ENCODE assay signal across 28 mouse cellular contexts in genomic region chr10:25224371-25224770, GRCm38 (mm10).
DNase-seq lines count a peak whose midpoint lies in the region; ATAC-seq lines count a peak whose summit lies in the region.
"Had no signal": no experiment of that assay in that cellular context is flagged by ENCODE, and none has a peak within 500 bp of the region (broad histone marks: within the 10 kb centered on the region; RNA-seq: fewer than 3 reads in every experiment).

No protein-coding gene starts in this region.

- no peaks in the 10 kb centered on the region for H3K36me3 ChIP-seq in intestine, embryonic 15.5 days
- no peaks in the 10 kb centered on the region for H3K36me3 ChIP-seq in intestine, embryonic 16.5 days (ENCODE audit: control insufficient read depth, insufficient read depth, low read length)
- H3K36me3 ChIP-seq in embryonic facial prominence, embryonic 10.5 days (replicated peaks) = no peaks in the 10 kb centered on the region
- H3K36me3 ChIP-seq: forebrain, embryonic 10.5 days; heart, embryonic 12.5 days; heart, embryonic 15.5 days had no signal

- H3K4me3 ChIP-seq in intestine, embryonic 15.5 days (replicated peaks) = no peak overlapping the region
- H3K4me3 ChIP-seq in intestine, embryonic 16.5 days (ENCODE audit: low read length) = no peak overlapping the region
- H3K4me3 ChIP-seq in embryonic facial prominence, embryonic 10.5 days = no peak overlapping the region
- H3K4me3 ChIP-seq: forebrain, embryonic 10.5 days; forebrain, embryonic 13.5 days; heart, embryonic 12.5 days; heart, embryonic 15.5 days had no signal

- H3K4me1 ChIP-seq in intestine, embryonic 15.5 days (replicated peaks) = 0 out of 2 replicates have a peak, but pooled peaks cover 3% of the 10 kb centered on the region
- peaks cover 6% of the 10 kb centered on the region; the same call in 1 of the 2 replicates for H3K4me1 ChIP-seq in intestine, embryonic 16.5 days (ENCODE audit: control insufficient read depth, insufficient read depth, low read length)
- H3K4me1 ChIP-seq in embryonic facial prominence, embryonic 10.5 days = peaks cover 15% of the 10 kb centered on the region
- H3K4me1 ChIP-seq: forebrain, embryonic 13.5 days; heart, embryonic 12.5 days; heart, embryonic 15.5 days had no signal

- no peaks in the 10 kb centered on the region for H3K9me3 ChIP-seq in intestine, embryonic 15.5 days
- H3K9me3 ChIP-seq in intestine, embryonic 16.5 days (ENCODE audit: control insufficient read depth, low read length) = no peaks in the 10 kb centered on the region
- no peaks in the 10 kb centered on the region for H3K9me3 ChIP-seq in embryonic facial prominence, embryonic 10.5 days
- H3K9me3 ChIP-seq: forebrain, embryonic 10.5 days; forebrain, embryonic 13.5 days; heart, embryonic 12.5 days; heart, embryonic 15.5 days had no signal

- ATAC-seq in intestine, embryonic 15.5 days = peak; percentile 12; the same call in 1 of the 2 replicates
- no peak for ATAC-seq in intestine, embryonic 16.5 days
- ATAC-seq: CD4-positive, CD25-positive, alpha-beta regulatory T cell, adult 4 months; forebrain, embryonic 13.5 days; forebrain, embryonic 16.5 days; hindbrain, postnatal 0 days; inflammation-experienced regulatory T-cells, adult 6 months; Patski had no signal

- WGBS in intestine, embryonic 15.5 days = 80% methylated on average over 5 of the region's 5 CpGs
- WGBS in intestine, embryonic 16.5 days = 81% methylated on average over 5 of the region's 5 CpGs
- 62% methylated on average over 5 of the region's 5 CpGs for WGBS in embryonic facial prominence, embryonic 10.5 days

- DNase-seq in 3T3-L1 (ENCODE audit: low read depth, low spot score) = peak; percentile 75
- DNase-seq in NIH3T3 (ENCODE audit: low read depth) = peak; percentile 70
- peak; percentile 34 for DNase-seq in embryonic facial prominence, embryonic 10.5 days (ENCODE audit: low spot score)
- DNase-seq in frontal cortex, postnatal 14 days (ENCODE audit: low spot score in 2 of 2) = no peak
- DNase-seq in right cerebral cortex, postnatal 14 days = no peak
- DNase-seq in heart, postnatal 4 days = no peak
- DNase-seq: adrenal gland, postnatal 10 days; adrenal gland, postnatal 36 days; cerebellum, adult 18-20 months; cerebellum, adult 9-10 months; cerebellum, postnatal 14 days; gastrocnemius, postnatal 25 days; heart, adult 18-20 months; heart, postnatal 10 days; heart, postnatal 36 days; kidney, adult 11 months had no signal

- H3K9ac ChIP-seq in intestine, embryonic 15.5 days = no peak overlapping the region
- H3K9ac ChIP-seq in intestine, embryonic 16.5 days (ENCODE audit: low read depth, low read length) = no peak overlapping the region
- H3K9ac ChIP-seq: forebrain, embryonic 13.5 days; heart, embryonic 12.5 days; heart, embryonic 15.5 days; hindbrain, embryonic 14.5 days had no signal

- no peak overlapping the region for H3K27ac ChIP-seq in intestine, embryonic 15.5 days
- no peak overlapping the region for H3K27ac ChIP-seq in intestine, embryonic 16.5 days (ENCODE audit: low read length)
- H3K27ac ChIP-seq in embryonic facial prominence, embryonic 10.5 days (replicated peaks) = peak overlapping the region; percentile 60
- H3K27ac ChIP-seq: forebrain, embryonic 13.5 days; heart, embryonic 15.5 days; hindbrain, embryonic 14.5 days; hindbrain, postnatal 0 days had no signal

- H3K4me2 ChIP-seq in intestine, embryonic 15.5 days (replicated peaks) = no peak overlapping the region
- no peak overlapping the region for H3K4me2 ChIP-seq in intestine, embryonic 16.5 days (ENCODE audit: low read depth, low read length)
- H3K4me2 ChIP-seq: forebrain, embryonic 13.5 days; heart, embryonic 12.5 days; heart, embryonic 15.5 days; hindbrain, embryonic 14.5 days had no signal

- H3K27me3 ChIP-seq in intestine, embryonic 15.5 days (replicated peaks) = no peaks in the 10 kb centered on the region
- H3K27me3 ChIP-seq in intestine, embryonic 16.5 days (replicated peaks; ENCODE audit: control insufficient read depth, insufficient read depth, low read length) = no peaks in the 10 kb centered on the region
- no peaks in the 10 kb centered on the region for H3K27me3 ChIP-seq in embryonic facial prominence, embryonic 10.5 days (replicated peaks; ENCODE audit: low read depth, poor library complexity, severe bottlenecking)
- H3K27me3 ChIP-seq: forebrain, embryonic 13.5 days; heart, embryonic 12.5 days; heart, embryonic 15.5 days; Patski had no signal

Comparison
In these comparisons a context has a peak if more than half of its experiments do, and no peak if none do; other contexts are left out.
1. DNase-seq: peak in 3T3-L1 (single experiment), NIH3T3 (single experiment) and embryonic facial prominence, embryonic 10.5 days (single experiment); none in frontal cortex, postnatal 14 days (0 of 2), right cerebral cortex, postnatal 14 days (single experiment) and heart, postnatal 4 days (single experiment).